Mouse (Mus musculus): ENCODE data around the gene Parp1.

DNA sequence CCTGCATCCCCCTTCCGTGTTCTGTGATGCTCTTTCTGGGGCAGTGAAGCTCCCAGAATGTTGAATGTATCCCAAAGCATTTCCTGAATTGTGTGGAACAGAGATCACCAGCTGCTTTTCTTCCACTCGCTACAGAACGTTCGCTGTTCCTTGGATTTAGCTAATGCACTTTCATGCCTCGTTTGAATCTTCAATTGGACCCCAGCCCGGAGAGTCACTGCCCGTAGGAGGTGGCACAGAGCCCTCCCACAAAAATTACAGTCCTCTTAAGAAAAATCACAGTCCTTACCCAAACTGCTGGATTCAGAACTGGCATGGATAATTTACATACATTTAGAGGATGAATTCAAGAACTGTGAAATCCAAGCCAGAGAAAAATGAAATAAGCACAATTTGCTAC lies 48.5 kb upstream of the Parp1 start:
- no peak for TF ChIP-seq CTCF (IDR thresholded peaks at IDR 0.05; ENCODE audit: borderline replicate concordance, control insufficient read depth, extremely low read depth, insufficient read depth, low read length, poor library complexity)
- TF ChIP-seq POLR2A (IDR thresholded peaks at IDR 0.05; ENCODE audit: control insufficient read depth, extremely low read depth, insufficient read depth, low read length, poor library complexity) = no peak

All from thymus, adult 2 months (tissue).